Mouse (Mus musculus) ovary, postnatal 14 days (tissue): ENCODE measurements at regions not wholly inside any gene's neighbourhood (a gene's known extent, or its start where the extent isn't known, plus 50 kb on each side); places are given as distances from the start of the nearest gene placed in this dataset.
"Not testable (repeated sequence)": the region's sequence is repeated elsewhere in the genome, so short reads cannot be mapped to it uniquely, and the experiment has no call there.

ENCODE experiments used
- DNase-seq: peaks from one replicate; pipeline ENCODE4 v3.0.0; 2022; ENCODE audit warnings: low spot score

DNA sequence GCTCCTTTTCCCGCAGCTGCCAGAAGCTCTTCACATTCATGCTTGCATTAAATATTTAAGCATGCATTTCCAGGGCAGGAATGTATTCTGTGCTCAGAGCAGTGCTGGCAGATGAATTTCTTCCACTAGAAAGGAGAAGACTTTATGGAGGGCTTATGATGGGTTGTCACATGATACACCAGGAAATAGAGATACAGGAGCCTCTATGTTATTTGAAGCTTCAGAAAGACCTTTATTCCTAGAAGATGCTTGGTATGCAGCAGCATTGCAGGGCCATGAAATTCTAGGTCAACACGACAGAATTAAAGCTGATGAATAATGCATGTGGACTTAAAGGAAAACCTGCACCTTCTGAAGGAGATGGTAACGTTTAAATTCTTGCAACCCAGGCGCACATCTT is 212.1 kb downstream of the Adgrg6 start:
- DNase-seq: no peak

DNA sequence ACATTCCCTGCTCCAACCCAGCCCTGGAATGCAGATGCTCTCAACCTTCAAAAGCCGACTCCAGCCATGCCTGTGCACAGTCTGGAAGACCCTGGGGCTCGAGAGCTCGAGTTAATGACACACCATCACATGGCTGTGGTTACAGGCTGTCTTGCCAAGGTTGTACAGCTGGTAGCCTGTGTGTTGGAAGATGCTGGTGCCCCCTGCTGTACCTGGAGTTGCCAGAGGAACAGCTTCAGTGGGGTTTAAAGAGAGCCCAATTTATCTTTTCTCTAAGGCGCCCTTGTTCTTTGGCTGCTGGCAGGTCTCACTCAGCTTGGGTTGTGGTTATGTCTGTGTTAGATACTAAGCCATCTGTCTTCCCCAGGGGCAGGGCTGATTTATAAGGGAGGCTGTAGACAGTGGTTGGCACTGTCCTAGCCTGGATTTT is 212.8 kb downstream of the Adgrg6 start:
- no peak for DNase-seq

DNA sequence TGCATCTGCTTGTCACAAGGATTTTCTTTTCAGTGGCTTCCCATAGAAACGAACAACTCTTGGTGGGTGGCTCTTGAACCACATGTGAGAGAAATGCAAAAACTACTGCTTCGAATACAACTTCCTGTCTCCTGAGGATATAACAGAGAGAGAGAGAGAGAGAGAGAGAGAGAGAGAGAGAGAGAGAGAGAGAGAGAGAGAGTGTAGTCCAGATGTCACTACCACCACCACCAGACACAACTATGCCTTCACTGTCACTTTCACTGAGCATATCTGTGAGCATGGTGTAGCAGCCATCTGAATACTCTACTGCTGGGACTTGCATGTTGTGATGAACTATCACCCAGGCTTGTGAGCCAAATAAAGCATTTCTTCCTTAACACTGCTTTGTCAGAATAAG is 216.6 kb downstream of the Adgrg6 start:
- DNase-seq: no peak

DNA sequence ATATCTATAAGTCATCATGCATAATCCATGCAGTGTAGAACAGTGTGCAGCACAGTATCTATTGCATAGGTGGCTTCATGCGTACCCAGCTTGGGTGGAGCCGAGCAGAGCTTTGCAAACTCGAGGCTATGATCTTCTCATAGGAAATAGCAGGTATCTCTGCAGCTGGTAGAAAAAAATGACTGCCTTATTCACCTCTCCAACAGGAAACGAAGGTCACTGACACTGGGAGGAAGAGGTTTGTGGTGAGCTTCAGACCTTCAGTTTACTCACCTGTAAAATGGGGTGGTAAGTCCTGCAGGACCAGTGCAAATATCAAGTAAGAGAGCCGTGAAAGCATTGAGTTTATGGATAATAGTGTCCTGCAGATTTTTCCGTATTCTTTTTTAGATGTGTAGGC is 219.2 kb downstream of the Adgrg6 start:
- no peak for DNase-seq

DNA sequence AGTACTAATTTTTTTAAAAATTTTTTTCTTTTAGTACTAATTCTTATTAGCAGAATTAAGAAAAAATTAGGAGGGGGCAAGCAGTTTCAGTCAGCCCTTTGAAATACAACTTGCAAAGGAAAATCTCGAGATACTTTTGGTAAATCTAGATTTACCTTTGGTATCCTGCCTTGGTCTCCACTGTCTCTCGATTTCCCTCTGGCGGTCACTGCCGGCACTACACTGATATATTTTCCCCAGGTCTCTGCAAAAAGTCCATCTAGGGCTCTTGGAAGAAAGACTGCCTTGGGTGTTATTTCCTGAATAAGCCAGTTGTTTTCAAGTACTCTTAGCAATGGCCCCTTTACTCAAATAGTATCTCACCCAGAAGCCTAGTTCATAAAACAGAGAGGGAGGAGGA is 224.0 kb downstream of the Adgrg6 start:
- DNase-seq: peak; percentile 67

DNA sequence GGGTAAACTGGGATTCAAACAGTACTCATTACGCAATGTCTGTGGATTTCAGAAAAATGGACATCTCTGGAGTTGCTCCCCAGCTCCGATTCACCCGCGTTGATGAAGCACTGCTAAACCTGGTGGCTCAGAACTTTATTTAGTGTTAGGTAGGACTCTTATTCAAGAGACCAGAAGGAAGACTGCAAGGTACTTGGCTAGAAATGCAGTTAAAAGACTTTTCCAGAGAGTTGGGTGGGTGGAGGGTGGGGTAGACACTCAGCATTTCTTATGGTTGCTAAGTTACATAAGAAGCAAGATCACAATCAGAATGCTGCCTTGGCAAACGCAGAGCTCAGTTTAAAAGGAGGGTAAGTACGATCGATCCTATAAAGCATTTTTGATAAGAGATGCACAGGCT is 230.2 kb downstream of the Adgrg6 start:
- DNase-seq: no peak

DNA sequence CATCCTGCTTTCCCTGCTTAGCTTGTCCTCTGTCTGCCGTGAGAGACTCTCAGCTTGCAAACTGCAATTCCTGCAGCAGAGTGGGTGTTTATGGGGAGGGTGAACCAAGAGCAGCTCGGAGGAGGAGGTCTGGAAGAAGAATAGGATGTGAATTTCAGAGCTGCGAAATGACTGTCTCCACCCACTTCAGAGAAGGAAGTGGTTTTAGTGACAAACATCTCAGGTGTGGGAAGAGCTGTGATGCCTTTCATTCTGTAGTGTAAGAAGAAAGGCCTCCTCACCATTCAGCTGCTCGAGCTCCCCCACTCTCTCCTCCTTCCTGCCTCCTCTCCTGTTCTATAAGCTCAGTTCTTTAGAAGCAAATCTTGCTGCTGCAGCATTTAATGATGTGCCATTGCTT is 230.9 kb downstream of the Adgrg6 start:
- DNase-seq: no peak

DNA sequence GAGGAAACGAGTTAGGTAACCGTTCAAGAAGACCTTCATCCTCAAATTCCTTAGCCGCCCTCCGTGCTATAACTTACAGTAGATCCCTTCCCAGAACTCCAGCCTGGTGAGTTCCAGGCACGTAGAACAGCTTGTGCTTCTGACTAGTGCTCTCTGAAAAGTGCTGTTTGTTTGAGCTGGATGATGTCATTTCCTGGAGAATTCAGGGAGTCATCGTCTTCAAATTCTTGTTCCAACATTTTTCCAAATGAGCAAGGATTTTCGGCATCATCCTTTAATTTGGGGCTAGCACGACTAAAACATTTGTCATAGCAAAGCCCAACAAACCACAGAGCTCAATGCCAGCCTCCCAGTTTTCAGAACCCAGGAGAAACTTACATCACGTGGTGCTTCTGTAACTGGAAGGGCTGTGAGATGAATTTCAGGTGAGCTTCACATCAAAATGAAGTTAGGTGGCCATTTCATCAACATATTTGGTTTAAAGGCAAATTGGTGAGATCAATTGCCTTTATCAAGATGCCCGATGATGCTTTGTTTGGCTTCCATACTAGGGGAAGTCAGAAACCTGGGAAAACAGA is 231.4 kb downstream of the Adgrg6 start:
- DNase-seq: no peak

DNA sequence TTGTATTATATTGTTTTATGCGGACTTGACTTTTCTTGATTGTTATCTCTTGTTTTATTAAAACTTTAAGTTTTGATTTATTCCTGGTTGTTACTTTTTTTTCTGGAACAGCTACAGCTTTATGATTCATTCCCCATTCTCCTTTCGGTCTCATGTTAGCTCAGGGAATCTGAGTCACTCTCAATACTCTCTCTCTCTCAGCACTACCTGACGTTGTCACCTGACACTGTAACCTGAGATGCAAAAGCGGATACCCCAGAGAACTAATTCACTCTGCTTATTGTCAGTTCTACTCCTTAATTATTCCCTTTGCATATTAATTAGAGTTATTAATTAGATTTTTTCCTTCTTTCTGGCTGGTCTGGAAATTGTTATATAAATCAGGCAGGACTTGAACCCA is 232.5 kb downstream of the Adgrg6 start:
- DNase-seq: no peak

DNA sequence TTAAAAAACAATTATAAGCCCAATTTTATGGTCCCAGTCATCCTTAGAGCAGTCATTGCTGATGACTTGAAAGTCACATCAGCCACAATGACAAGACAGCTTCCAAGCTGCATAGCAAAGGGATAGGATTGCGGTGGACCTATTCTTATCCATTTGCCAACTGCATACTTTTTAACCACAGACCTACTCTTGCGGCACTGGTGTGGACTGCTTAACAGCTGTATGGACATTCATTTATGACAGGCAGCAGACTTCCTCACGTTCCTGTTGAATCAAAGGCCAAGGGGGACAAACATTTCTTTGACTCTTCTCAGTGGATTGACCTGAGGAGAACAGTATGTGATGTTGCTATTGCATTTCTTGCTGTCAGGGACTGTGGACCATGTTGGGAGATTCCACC is 233.5 kb downstream of the Adgrg6 start:
- no peak for DNase-seq

DNA sequence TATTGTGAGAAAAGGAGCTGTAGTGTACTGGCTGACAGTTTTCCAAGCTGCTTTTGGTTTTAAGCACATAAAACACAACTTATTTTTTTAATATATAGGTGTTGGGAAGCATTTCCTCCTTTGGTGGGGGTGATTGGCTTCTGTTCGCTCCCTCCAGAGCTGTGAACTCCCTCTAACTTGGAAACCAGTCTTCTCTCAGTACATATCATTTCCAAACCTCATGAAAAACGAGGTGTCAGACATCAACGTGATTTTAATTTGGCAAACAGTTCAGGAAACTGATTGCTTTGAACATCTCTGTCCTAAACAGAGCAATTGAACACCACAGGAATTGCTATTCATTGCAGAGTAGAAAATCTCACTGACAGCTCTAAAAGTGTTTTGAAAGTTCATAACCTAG is 238.6 kb downstream of the Adgrg6 start:
- DNase-seq: no peak

DNA sequence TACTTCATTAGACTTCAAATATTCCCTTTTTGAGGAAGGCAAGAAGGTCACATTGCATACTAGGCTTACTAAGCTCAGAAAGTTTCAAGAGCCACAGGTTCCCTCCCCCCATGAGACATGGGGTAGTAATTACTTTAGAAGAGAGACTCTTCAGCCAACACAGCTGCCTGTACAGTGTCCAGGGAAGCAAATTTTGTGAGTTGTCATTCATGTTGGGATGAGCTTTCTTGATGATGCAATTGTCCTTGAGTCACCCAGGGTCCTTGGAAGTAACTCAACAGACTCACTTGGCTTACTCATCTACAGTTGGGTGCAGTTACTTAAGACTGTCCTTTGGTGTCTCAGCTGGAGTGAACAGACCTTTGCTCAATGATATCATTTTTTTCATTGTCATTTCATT is 242.0 kb downstream of the Adgrg6 start:
- no peak for DNase-seq

DNA sequence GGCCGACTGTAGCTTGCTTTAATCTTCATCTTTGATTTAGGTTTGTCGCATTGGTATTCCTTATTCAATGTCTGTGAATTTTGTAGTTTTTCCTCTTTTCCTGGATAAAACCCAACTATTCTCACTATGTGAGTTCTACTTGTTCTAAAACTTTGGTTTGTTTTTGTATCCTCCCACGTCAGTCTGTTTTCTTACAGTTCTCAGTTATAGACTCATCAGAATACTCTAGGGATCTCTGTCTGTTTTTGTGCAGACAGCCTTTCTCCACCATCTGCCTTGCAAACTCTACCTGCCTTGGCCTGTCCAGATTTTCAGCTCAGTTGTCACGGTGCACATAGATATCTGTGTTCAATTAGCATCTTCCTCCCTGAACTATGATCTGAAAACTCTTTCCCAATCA is 249.3 kb downstream of the Adgrg6 start:
- no peak for DNase-seq

DNA sequence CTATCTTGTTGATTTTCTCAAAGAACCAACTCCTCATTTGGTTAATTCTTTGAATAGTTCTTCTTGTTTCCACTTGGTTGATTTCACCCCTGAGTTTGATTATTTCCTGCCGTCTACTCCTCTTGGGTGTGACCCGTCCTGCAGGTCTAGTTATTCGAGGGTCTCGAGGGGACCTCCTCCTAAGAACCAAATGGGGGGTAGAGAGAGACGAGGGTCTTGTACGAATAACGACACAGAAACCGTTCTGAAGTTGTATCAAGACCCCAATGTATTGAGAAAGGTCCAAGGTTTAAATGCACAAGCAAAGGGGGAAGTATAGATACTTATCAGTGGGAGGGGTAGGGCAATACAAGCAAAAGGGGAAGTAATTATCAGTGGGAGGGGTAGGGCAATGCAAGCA is 252.8 kb downstream of the Adgrg6 start:
- DNase-seq: not testable (repeated sequence)

DNA sequence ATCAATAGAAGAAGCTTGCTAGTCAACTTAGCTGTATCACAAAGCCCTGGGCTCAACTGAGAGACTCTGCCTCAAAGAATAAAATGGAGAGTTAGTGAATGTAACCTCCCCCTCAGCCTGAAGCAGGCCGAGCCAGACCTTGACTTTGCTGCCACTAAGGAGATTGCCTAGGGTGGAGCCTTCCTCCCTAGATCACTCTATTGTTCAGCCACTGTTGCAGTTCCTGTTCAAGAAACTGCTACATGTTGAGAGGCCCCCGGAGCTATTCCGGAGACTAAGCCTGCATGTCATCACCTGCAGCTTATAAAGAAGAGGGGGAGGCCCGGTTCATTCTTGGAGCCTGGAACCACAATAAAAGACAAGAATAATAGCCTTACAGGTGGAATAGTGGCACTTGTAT is 257.9 kb downstream of the Adgrg6 start:
- DNase-seq: no peak

DNA sequence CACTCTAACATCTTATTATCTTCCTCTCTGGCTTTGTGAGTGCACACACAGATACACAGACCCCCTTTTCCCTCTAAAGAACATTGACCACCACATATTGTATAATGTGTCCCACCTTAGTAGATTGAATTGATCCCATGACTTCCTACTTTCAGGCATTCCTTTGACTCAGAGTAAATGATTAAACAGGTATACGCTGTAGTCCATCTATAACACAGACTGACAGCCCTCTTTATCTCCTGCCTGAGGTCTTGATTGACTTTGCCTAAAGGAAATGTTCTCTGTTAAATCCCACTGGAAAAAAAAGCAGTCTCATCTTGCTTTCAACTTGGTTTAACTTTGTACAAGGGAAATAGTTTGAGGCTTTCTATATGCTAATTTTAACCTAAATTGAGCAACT is 268.8 kb downstream of the Adgrg6 start:
- DNase-seq: no peak

DNA sequence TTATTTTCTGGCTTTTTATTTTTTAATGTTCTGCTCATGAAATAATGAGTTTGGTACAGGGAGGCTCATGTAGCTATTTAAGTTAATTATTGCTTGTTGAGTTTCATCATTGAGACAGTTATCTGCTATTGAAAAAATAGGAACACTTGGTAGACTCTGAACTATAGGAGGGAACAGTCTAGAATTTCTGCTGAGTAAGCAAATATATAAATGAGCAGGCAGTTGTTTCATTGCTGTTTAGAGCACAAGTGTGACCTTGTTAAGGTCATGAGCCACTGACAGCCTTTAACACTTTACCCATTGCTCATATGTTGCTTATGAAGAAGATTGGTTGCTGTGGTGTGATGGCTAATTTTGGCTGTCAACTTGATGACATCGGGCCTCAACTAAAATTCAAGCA is 270.0 kb downstream of the Adgrg6 start:
- no peak for DNase-seq

DNA sequence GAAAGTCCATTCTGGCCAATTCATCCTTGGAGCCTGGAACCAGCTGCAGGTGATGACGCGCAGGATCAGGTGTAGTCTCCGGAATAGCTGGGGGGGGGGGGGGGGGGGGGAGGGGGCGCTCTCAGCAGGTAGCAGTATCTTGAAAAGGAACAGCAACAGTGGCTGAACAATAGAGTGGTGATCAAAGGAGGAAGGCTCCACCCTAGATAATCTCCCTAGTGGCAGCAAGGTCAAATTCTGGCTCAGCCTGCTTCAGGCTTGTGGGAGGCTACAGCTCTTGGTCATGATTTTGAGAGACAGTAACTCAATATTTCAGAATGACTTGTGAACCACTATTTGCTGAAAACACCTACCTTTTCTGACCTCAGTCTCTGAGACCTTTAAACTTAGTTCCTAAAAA is 275.5 kb downstream of the Adgrg6 start:
- no peak for DNase-seq

DNA sequence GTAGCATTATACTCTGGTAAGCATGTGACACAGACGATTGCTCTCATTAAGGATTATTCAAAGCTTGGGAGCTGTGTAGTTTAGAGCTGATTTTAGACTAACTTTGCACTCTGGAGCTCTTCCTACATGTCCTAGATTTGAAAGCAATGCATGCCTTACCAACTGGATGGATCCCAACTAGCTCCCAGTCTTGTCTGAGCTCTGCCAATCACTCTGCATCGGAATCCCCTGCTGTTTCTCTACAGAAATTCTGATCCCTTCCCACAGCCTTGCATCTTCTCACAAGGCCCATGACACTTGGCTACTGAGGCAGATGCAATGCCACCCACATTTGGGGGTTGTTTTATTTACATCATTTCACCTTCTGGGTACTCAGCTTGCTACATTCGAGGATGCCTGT is 277.8 kb downstream of the Adgrg6 start:
- DNase-seq: no peak

DNA sequence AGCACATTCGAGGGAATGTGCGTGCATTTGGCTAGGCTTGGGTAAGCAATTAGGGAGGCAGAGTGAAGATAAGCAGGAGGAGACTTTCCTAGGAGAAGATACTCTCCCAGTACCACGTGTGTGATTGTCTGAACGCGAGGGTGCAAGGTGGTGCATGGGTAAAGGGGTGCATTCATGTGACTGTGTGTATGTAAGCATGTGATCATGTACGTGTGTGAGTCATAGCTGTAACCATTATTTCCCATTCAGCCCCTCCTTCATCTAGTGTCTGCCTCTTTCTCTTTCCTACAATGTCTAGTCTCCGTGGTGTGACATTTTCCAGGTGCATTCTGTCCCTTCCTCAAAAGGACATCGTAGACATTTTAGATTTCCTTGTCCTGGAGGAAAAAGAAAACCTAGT is 273.8 kb downstream of the Hivep2 start:
- no peak for DNase-seq

DNA sequence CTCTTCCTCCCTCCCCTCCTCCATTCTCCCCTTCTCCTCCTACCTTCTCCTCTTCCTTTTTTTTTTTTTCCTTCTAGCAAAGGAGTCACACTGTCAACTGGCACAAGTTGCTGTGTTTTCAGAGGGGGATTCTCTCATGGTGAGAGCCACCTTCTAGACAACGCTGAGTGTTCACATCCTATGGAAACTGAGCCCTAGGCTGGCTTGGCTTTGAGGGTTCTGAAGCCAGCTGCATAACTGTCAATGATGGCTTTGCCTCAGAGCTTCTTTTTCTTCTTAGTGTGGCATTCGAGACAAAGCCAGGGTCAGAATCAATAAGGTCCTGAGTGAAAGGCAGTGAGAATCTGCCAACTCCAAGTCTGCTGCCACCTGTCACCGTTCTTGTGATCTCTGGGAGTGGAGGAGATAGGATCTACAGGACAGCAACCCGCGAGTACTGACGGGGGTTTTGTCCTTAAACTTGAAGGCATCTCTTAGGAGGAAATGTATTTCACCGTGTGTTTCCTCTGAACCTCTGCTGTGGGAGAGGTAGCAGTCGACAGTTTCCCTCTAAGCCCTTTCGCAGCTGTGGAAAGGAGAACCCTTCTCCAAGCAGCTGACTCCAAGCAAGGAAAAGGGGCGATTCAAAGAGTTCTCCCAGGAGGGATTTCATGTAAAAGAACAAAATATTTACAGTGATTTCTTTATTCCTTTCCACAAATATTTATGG is 269.2 kb downstream of the Hivep2 start:
- DNase-seq: no peak

DNA sequence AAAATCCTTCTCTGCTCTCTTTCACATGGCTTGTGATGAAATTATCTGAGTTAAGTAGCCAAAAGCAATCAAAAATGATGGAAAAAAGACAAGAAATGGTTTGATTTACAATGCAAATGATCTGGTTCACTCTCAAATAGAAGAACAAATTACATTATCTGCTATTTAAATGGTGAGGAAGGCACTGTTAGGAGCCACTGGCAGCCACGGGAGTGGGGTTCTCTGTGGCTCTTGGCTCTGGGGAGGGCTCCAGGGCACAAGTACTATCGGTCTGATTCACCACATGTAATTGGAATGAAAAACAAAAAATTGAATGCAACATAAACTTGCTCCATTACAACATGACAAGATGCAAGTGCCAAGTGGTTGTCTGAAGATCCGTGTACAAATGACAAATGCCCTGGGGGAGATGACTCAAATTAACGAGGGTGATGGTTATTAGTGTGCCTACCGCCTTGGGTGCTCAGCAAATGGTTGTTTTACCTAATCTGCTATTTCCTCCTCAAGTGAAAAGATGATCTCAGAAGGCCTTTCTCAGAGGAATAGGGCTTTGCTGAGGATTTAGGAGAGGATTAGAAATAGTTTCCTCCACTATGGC is 268.2 kb downstream of the Hivep2 start:
- DNase-seq: no peak

DNA sequence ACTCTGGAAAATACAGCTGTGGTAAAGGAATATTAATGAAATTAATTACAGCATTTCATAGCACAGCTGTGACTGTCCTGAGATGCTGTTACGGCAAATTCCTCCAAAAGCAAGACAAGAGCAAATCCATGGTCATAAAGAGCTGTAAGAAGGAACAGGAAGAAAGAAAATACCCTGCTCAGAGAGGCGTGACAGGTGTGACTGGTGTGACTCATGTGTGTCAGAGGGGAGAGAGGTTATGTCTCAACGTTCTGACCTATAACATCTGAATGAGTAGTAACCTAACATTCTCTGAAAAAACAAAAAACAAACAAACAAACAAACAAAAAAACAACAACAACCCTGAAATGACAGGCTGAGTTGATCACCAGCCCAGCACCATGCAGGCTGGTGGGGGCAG is 267.5 kb downstream of the Hivep2 start:
- DNase-seq: no peak

DNA sequence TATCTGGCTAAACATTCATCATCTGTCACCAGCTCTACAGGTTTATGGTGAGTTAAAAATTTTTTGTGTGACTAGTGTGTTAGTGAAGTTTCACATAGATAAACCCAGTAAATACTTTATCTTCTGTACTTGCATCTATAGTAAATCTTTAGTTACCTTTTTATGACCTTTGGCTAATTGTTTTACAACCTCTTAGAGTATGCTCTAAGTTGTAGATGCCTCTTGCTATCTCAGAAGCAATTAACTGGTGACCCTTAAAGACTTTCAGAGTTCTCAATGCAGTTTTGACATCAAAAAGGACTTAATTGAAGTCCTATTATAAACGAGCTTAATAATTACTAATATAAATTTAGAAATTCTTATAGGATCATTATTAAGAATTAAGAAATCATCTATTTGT is 265.6 kb downstream of the Hivep2 start:
- DNase-seq: no peak
